Mouse (Mus musculus) layer of hippocampus, postnatal 10 days (tissue): ENCODE data around the gene Jmjd8. TPM values are rescaled to one million over a fixed set of nuclear protein-coding genes. Genes with fewer than 3 reads are reported as not detected.
A peak's percentile ranks its signal among the peaks of the same experiment; 100 is the strongest.

Source experiments
- DNase-seq, 2 experiments: peaks; one replicate each; pipeline ENCODE4 v3.0.0; 2021; ENCODE audit warnings: low spot score in 2 of 2
- total RNA-seq, 2 experiments: library from RNA; stranded (reverse); gene quantifications; 2 replicates each; pipeline ENCODE4 v1.2.3; 2021

Gene Jmjd8
- total RNA-seq, 2 experiments from 2014 or later = 55.4 to 56.9 TPM

GRCm38 (mm10) chr17:25808028-25808427, 20.6 kb upstream of the Jmjd8 start:
- DNase-seq = no peak

DNA sequence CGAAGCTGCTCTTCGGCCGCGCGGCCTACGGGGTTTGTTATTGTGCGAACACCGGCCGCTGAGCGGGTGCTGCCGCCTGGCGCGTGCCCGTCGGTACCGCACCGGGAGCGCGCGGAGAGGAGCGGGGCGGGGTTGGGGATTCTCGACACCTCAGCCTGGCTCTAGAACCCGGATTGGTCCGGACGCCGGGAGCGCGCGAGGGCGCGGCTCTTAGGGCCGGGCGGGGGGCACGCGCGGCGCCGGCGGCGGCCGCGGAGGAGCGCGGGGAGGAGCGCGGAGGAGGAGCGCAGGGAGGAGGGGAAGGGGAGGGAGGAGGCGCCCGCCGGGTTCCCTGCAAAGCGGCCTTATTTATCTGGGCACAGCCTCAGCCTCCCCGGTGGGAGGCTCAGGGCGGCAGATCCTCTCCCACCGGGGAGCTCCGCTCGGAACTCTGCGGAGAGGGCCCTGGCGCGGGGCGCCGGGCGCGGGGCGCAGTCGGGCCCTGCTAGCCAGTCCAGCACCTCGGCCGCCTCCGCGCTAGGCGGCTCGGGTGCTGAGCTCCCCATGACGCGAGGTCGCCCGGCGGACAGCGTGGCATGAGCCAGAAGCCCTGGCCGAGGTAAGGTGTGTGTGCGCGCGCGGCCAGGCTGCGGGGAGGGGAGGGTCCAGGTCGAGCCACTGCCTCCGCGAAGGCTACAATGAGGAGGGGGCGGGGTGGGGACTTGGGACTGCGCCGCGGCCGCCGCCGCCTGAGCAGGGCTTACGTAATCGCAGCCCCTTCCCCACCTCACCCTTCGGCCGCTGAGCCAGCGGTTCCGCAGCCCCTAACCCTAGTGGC, 19.7 kb upstream of the Jmjd8 start, which contains the start of gene Fbxl16:
TSS of gene Fbxl16 (plus strand) at position 297 of the 817 bp plus-strand sequence.
- peak; percentile 84 to 90 for DNase-seq

DNA sequence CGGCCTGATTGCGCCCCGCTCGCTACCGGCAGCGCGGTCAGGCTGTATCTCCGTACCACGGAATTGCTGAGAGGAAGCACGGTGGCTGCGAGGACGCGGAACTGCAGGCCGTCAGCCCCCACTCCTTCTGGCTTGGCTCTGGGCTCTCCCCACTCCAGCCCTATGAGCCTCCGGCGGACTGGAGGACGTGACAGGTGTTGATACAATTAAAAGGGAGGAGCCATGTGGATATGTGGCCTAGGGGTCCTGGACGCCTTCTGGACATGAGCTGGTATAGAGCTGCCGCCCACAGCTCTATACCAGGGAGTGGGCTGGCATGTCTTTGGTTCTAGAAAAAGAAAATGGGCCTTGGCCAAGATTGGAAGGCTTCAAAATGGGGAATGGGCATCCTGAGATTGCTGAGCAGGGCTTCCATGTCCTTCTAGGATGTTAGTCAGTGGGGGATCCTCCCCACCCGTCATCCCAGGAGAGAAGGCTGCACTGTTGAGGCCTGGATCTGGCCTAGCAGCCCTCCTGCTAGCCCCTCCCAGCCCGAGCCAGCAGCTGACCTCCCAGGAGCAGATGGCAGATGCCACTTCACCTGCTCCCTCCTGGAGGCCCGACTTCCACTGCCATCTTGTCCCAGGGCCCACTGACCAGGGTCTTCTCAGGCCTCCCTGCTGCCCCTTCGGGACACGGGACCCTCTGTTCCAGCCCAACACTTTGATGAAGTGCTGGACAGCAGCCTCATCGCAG, 18.9 kb upstream of the Jmjd8 start:
- DNase-seq = peak in 1 of 2 experiments; percentile 51

DNA sequence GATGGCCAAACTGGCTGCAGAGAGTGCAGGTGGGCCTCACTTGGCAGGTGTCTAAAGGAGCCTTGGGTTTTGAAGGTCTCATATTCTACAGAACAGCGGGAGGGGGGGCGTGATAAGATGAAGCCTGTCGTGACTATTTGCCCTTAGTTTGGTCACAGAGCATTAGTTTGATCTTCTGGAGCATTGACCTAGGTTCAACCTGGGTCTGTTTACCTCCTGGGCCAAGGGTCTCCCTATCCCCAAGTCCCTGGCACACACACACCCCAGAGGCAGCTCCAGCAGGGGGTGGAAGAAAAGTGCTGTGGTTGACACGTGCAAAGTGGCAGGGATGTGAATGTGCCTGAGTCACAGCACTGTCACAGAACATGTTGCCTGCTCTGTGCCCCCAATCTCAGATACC, 17.8 kb upstream of the Jmjd8 start:
- DNase-seq = no peak

- DNase-seq = peak; percentile 81 to 85
Observed at GRCm38 (mm10) chr17:25813471-25813870, 15.2 kb upstream of the Jmjd8 start.

DNA sequence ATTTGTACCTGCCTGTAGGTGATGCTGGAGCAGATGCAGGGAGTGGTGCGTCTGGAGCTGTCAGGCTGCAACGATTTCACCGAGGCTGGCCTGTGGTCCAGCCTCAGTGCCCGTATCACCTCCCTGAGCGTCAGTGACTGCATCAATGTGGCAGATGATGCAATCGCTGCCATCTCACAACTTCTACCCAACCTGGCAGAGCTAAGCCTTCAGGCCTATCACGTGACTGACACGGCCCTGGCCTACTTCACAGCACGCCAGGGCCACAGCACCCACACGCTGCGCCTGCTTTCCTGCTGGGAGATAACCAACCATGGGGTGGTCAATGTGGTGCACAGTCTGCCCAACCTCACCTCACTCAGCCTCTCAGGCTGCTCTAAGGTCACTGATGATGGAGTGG, 11.0 kb upstream of the Jmjd8 start:
- DNase-seq = no peak

DNA sequence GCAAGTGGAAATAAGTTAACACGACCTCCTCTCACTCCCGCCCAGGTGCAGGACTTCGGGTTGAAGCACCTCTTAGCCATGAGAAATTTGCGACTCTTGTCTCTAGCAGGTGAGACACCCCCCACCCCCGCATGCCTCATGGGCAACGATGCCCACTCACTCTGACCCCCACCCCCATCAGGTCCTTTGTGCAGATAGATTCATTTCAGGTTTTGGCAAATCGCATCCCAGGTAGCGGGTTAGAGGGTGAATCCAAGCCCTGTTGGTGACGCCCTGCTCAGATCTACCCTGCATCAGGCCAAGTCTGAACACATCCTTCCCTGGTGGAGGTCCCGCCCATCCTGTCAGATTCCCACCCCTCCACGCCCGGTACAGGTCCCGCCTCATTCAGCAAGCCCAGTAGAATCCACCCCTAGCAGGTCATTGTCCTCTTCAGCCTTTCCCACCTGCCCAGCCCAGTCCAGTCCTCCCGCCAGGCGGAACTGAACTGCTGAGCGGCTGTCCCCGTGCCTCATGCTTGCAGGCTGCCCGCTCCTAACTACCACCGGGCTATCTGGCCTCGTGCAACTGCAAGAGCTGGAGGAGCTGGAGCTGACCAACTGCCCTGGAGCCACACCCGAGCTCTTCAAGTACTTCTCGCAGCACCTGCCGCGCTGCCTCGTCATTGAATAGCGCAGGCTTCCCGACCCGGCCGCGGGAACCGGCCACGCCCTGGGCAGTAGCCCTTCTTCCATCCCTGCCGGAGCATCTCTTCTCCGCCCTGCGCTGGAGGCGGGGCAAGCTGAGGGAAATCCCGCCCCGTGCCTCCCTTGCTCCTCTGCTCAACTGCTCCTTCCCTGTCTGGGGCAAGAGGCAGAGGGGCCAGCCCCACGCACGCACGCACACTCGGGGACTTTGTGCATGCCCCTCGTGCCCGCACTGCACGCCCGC, 9.6 kb upstream of the Jmjd8 start:
- DNase-seq = no peak

DNA sequence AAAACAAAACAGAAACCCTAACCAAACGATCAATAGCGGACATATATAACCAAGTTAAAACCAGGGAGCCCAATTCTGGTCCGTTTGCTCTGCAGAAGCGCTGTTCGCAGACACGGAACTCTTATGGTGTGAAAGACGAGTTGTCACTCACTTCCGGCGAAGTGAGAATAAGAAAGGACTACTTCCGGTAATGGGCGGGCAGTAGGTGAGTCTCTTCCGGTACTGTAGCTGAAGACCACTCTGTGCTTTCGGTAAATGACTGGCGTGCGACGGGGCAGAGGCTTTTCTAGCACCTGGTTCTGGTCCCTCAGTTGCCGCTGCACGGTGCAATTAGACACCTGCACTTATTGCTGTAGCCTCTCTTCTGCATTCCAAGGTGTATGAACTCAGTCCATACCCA, 5.2 kb upstream of the Jmjd8 start, which contains the start of gene Wdr24:
TSS of gene Wdr24 (plus strand) at position 176 of the 400 bp plus-strand sequence.
- DNase-seq = peak; percentile 83 to 87

GRCm38 (mm10) chr17:25824362-25825142, 4.1 kb upstream of the Jmjd8 start:
- no peak for DNase-seq

GRCm38 (mm10) chr17:25825311-25825710, 3.4 kb upstream of the Jmjd8 start:
- no peak for DNase-seq

DNA sequence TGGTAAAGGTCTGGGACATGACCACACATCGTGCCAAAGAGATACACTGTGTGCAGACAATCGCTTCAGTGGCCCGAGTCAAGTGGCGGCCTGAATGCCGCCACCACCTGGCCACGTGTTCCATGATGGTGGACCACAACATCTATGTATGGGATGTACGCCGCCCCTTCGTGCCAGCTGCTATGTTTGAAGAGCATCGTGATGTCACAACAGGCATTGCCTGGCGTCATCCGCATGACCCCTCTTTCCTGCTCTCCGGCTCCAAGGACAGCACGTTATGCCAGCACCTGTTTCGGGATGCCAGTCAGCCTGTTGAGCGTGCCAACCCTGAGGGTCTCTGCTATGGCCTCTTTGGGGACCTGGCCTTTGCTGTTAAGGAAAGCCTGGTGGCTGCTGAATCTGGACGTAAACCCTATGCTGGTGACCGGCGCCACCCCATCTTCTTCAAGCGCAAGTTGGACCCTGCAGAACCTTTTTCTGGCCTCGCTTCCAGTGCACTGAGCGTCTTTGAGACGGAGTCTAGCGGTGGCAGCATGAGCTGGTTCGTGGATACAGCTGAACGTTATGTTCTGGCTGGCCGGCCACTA, 2.6 kb upstream of the Jmjd8 start:
- no peak for DNase-seq

- no peak for DNase-seq
Observed at GRCm38 (mm10) chr17:25827011-25827410, 1.7 kb upstream of the Jmjd8 start.

DNA sequence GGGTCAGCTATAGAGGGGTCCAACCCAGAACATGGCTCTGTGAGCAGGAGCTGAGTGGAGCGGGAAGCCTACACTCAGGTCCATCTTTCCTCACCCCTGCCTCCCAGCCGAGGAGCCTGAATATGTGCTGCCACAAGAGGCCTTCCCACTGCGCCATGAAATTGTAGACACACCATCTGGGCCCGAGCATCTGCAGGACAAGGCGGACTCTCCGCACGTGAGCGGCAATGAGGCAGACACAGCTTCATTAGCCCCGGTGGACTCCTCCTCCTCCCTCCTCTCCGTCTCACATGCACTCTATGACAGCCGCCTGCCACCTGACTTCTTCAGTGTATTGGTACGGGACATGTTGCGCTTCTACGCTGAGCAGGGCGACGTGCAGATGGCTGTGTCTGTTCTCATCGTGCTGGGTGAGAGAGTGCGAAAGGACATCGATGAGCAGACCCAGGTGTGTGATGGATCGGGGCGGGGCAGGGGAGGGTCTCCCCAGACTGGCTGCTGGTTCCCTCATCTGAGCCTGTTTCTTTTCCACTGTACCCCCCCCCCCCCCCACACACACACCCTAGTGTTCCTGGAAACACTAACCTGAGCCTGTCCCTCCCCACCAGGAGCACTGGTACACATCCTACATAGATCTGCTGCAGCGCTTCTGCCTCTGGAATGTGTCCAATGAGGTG, 983 bp upstream of the Jmjd8 start:
- no peak for DNase-seq

DNA sequence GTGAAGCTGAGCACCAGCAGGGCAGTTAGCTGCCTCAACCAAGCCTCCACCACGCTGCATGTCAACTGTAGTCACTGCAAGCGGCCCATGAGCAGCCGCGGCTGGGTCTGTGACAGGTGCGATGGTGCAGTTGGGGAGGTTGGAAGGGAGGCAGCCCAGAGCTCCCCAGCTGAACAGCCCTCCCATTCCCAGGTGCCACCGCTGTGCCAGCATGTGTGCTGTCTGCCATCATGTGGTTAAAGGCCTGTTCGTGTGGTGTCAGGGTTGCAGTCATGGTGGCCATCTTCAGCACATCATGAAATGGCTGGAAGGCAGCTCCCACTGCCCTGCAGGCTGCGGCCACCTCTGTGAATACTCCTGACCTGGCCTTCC, 458 bp upstream of the Jmjd8 start:
- no peak for DNase-seq

GRCm38 (mm10) chr17:25829558-25830017, 921 bp downstream of the Jmjd8 start:
- no peak for DNase-seq

DNA sequence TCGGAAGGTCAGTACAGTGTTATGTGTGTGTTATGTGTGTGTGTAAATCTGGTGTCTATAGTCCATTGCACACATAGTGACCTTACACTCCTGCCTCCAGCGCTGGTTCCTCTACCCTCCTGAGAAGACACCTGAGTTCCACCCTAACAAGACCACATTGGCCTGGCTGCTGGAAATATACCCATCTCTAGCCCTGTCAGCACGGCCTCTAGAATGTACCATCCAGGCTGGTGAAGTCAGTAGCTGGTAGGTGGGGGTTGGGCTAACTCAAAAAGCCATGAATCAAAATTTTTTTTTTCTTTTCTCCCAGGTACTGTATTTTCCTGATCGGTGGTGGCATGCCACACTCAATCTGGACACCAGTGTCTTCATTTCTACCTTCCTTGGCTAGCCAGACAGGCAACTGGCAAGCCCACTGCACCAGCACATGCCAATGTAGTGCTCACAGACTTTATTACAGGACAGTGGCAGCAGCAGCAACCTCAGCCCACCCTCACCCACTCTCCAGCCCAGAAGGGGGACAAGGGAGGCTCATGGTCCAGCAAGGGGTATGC, 1.6 kb downstream of the Jmjd8 start:
- no peak for DNase-seq

- no peak for DNase-seq
Observed at GRCm38 (mm10) chr17:25830806-25831431, 2.3 kb downstream of the Jmjd8 start.

DNA sequence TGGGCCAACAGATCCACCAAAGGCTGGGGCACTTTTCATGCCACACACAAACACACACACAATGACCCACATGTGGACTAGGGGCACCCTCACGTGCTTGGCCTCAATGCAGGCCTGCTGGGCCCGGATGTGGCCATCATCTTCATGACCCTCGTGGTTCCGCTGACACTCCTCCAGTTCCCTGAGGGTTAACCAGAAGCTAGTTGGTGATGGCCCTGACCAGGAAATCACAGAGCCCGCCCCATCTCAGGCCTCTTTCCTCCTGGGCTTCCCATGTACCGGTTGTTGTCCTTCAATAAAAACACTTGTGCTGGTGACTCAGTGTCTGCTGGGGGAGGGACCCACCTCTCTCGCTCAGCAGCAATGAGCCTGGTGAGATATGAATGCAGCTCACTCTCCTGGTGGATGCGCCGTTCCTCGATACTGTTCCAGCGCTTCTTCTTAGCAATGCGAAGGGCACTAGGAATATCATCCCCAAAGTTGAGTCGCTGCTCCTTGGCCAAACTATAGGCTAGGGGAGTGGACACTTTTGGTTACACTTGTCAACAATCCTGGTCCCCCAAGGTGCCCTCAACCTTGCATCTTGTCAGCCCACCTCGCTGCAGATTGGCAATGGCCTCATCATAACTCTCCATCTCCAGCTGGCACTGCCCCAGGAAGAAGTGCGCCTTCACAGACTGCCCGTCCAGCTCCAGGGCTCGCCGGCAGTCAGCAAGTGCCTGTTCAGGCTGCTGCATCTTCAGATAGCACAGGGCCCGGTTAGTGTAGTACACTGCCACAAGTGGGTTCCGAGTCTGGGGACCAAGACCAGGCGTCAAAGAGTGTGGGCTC, 3.0 kb downstream of the Jmjd8 start:
- peak in 1 of 2 experiments; percentile 48 for DNase-seq
